Comparison of ENCODE assay signal across 7 mouse cellular contexts in the genomic region with DNA sequence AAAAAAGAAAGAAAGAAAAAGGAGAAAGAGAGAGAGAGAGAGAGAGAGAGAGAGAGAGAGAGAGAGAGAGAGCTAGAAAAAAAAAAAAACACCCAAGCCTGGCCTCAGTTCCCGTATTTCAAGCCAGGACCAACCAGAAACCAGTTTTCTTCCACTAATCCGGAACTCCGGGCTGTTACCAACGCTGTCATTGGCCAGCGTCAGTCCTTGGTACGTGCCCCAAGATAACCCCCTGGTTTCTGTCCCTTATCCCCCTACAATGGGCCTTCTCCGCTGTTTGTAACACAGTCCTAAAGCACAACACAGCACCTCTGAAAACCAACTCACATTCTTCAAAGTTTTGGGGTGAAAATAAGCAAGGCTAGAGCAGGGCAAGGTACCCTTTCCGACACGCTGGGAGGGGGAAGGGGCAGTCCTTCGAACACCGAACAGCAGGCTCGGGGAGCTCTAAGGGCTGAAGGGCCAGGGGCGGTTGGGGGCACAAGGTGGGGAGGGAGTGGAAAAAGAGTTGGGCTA. TPM values are rescaled to one million over a fixed set of nuclear protein-coding genes. Genes with fewer than 3 reads are reported as not detected.
DNase-seq lines count a peak whose midpoint lies in the region; ATAC-seq lines count a peak whose summit lies in the region.

No protein-coding gene starts in this region.

- peak overlapping the region; percentile 87 for H3K27ac ChIP-seq in embryonic facial prominence, embryonic 10.5 days (replicated peaks)
- H3K27ac ChIP-seq in limb, embryonic 11.5 days (replicated peaks; ENCODE audit: low read depth, low read length): peak overlapping the region; percentile 30; the same call in 1 of the 2 replicates
- H3K27ac ChIP-seq in midbrain, embryonic 14.5 days (replicated peaks; ENCODE audit: low read depth, low read length): peak overlapping the region; percentile 86

- H3K27me3 ChIP-seq in embryonic facial prominence, embryonic 10.5 days (replicated peaks; ENCODE audit: low read depth, poor library complexity, severe bottlenecking): no peaks in the 10 kb centered on the region
- no peaks in the 10 kb centered on the region for H3K27me3 ChIP-seq in limb, embryonic 11.5 days (ENCODE audit: control insufficient read depth, insufficient read depth, low read length)
- no peaks in the 10 kb centered on the region for H3K27me3 ChIP-seq in midbrain, embryonic 14.5 days (ENCODE audit: control insufficient read depth, insufficient read depth, low read length)

- H3K9ac ChIP-seq in limb, embryonic 11.5 days (ENCODE audit: low read length): peak overlapping the region; percentile 43
- H3K9ac ChIP-seq in midbrain, embryonic 14.5 days (replicated peaks; ENCODE audit: low read length): peak overlapping the region; percentile 59

- peak; percentile 85 for DNase-seq in adrenal gland, postnatal 10 days
- DNase-seq in embryonic facial prominence, embryonic 10.5 days (ENCODE audit: low spot score): peak; percentile 77
- peak; percentile 99 for DNase-seq in heart, adult 11 months
- peak; percentile 88 for DNase-seq in kidney, adult 18-20 months
- DNase-seq in limb, embryonic 11.5 days (ENCODE audit: low spot score): peak; percentile 77
- peak; percentile 90 for DNase-seq in midbrain, embryonic 14.5 days
- DNase-seq in spleen, adult 18-20 months: peak; percentile 65 to 68

- H3K4me3 ChIP-seq in embryonic facial prominence, embryonic 10.5 days: peak overlapping the region; percentile 66
- peak overlapping the region; percentile 50 for H3K4me3 ChIP-seq in limb, embryonic 11.5 days (ENCODE audit: low read depth, low read length)
- H3K4me3 ChIP-seq in midbrain, embryonic 14.5 days (replicated peaks; ENCODE audit: low read depth, low read length): peak overlapping the region; percentile 55

- no peaks in the 10 kb centered on the region for H3K36me3 ChIP-seq in embryonic facial prominence, embryonic 10.5 days (replicated peaks)
- H3K36me3 ChIP-seq in limb, embryonic 11.5 days (ENCODE audit: control insufficient read depth, insufficient read depth, low read length): no peaks in the 10 kb centered on the region
- H3K36me3 ChIP-seq in midbrain, embryonic 14.5 days (ENCODE audit: control insufficient read depth, insufficient read depth, low read length): no peaks in the 10 kb centered on the region

- peak; percentile 81 for ATAC-seq in limb, embryonic 11.5 days (ENCODE audit: insufficient number of reproducible peaks, low FRiP score, low TSS enrichment, low read depth)
- ATAC-seq in midbrain, embryonic 14.5 days (ENCODE audit: low FRiP score, low TSS enrichment): peak; percentile 84

- H3K4me2 ChIP-seq in limb, embryonic 11.5 days (ENCODE audit: low read depth, severe bottlenecking): peak overlapping the region; percentile 45; the same call in 1 of the 2 replicates
- peak overlapping the region; percentile 53 for H3K4me2 ChIP-seq in midbrain, embryonic 14.5 days (ENCODE audit: low read length)

- WGBS in embryonic facial prominence, embryonic 10.5 days: 20% methylated on average over 13 of the region's 13 CpGs
- 18% methylated on average over 13 of the region's 13 CpGs for WGBS in limb, embryonic 11.5 days
- 17% methylated on average over 13 of the region's 13 CpGs for WGBS in midbrain, embryonic 14.5 days

- no peaks in the 10 kb centered on the region for H3K9me3 ChIP-seq in embryonic facial prominence, embryonic 10.5 days
- no peaks in the 10 kb centered on the region for H3K9me3 ChIP-seq in limb, embryonic 11.5 days (ENCODE audit: control insufficient read depth, low read length)
- no peaks in the 10 kb centered on the region for H3K9me3 ChIP-seq in midbrain, embryonic 14.5 days (ENCODE audit: control insufficient read depth, low read length)

- no peaks in the 10 kb centered on the region for H3K4me1 ChIP-seq in embryonic facial prominence, embryonic 10.5 days
- H3K4me1 ChIP-seq in limb, embryonic 11.5 days (ENCODE audit: control insufficient read depth, insufficient read depth, low read length): no peaks in the 10 kb centered on the region
- no peaks in the 10 kb centered on the region for H3K4me1 ChIP-seq in midbrain, embryonic 14.5 days (ENCODE audit: control insufficient read depth, insufficient read depth, low read length)

RNA-seq across cellular contexts. Expression of gene Brwd3, which starts 1.4 kb away (rescaled TPM):
- total RNA-seq in adrenal gland, postnatal 10 days (2021): 10 to 100 TPM; 10.5 to 13.9 TPM
- 4.4 and 4.8 TPM in 2 replicates for polyA plus RNA-seq in embryonic facial prominence, embryonic 10.5 days (2016; fragmentation: Nextera tagmentation; extraction: Ambion mirVana)
- 4.3 and 5.3 TPM in 2 replicates for polyA plus RNA-seq in limb, embryonic 11.5 days (2014; fragmentation: Nextera tagmentation; extraction: Ambion mirVana)
- 4.6 and 5.9 TPM in 2 replicates for polyA plus RNA-seq in midbrain, embryonic 14.5 days (2014; fragmentation: Nextera tagmentation; extraction: Ambion mirVana)

Comparison
In these comparisons a context has a peak if more than half of its experiments do, and no peak if none do; other contexts are left out.
1. Peak in every context shown above with its lines: DNase-seq, ATAC-seq, H3K4me3 ChIP-seq and H3K27ac ChIP-seq.
2. H3K27ac ChIP-seq: peak in every context shown above with its lines; median percentile 87 in embryonic facial prominence, embryonic 10.5 days; 86 in midbrain, embryonic 14.5 days; 30 in limb, embryonic 11.5 days.